7 mouse cellular contexts compared by ENCODE assay signal in the genomic region with DNA sequence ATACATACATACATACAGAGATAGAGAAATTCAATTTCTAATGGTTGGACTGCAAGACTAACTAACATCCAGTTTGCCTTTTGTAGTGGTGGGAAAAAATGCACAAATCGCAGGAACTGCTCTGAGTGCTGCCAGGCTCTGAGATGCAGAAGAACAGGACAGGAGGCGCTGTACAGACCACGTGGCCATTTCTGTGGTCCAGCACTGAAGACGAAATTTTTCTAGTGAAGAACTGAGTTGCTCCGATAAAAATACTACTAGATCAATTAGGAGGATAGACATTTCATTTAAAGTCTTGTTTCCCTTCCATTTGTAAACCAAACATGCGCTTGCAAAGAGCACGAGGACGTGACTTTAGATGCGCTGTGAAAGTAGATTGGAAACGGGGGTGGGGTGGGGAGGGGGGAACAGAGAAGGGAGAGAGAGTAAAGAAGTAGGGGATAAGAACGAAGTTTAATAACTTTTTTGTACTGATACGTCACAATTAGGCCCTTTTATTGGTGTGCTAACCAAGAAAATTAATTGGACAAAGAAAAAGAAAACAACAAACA. TPM values are rescaled to one million over a fixed set of nuclear protein-coding genes. Genes with fewer than 3 reads are reported as not detected.
DNase-seq lines count a peak whose midpoint lies in the region; ATAC-seq lines count a peak whose summit lies in the region.

No protein-coding gene starts in this region.

- H3K27ac ChIP-seq in lung, embryonic 15.5 days, result no peak overlapping the region
- H3K27ac ChIP-seq in forebrain, embryonic 10.5 days, result peak overlapping the region; percentile 82
- H3K27ac ChIP-seq in midbrain, embryonic 16.5 days (ENCODE audit: low read length), result no peak overlapping the region

- 0% methylated on average over 12 of the region's 12 CpGs for WGBS in lung, embryonic 15.5 days
- WGBS in forebrain, embryonic 10.5 days, result 1% methylated on average over 12 of the region's 12 CpGs
- under 1% methylated on average over 12 of the region's 12 CpGs for WGBS in midbrain, embryonic 16.5 days

- ATAC-seq in lung, embryonic 15.5 days (ENCODE audit: borderline replicate concordance, extremely low read depth, low FRiP score, low TSS enrichment), result no peak
- 0 out of 2 replicates have a peak, but pooled peaks have one; percentile 36 for ATAC-seq in midbrain, embryonic 16.5 days

- H3K4me3 ChIP-seq in lung, embryonic 15.5 days, result peak overlapping the region; percentile 61
- H3K4me3 ChIP-seq in forebrain, embryonic 10.5 days, result peak overlapping the region; percentile 63
- peak overlapping the region; percentile 43 for H3K4me3 ChIP-seq in midbrain, embryonic 16.5 days (ENCODE audit: low read depth, low read length)

- peak overlapping the region; percentile 90 for H3K4me2 ChIP-seq in lung, embryonic 15.5 days
- peak overlapping the region; percentile 98 for H3K4me2 ChIP-seq in midbrain, embryonic 16.5 days (ENCODE audit: low read length)

- no peaks in the 10 kb centered on the region for H3K27me3 ChIP-seq in lung, embryonic 15.5 days
- H3K27me3 ChIP-seq in forebrain, embryonic 10.5 days (ENCODE audit: poor library complexity, severe bottlenecking), result no peaks in the 10 kb centered on the region
- no peaks in the 10 kb centered on the region for H3K27me3 ChIP-seq in midbrain, embryonic 16.5 days (ENCODE audit: control insufficient read depth, insufficient read depth, low read depth, low read length)

- DNase-seq in lung, postnatal 4 days, result no peak
- DNase-seq in adrenal gland, postnatal 36 days, result peak; percentile 27 to 45
- no peak for DNase-seq in forebrain, embryonic 10.5 days (ENCODE audit: extremely low spot score, low spot score)
- peak; percentile 28 for DNase-seq in kidney, postnatal 14 days
- DNase-seq in urinary bladder, postnatal 14 days (ENCODE audit: low spot score), result no peak

- 0 out of 2 replicates have a peak overlapping the region, but pooled peaks have one; percentile 24 for H3K9ac ChIP-seq in lung, embryonic 15.5 days
- peak overlapping the region; percentile 13; the same call in 1 of the 2 replicates for H3K9ac ChIP-seq in midbrain, embryonic 16.5 days (ENCODE audit: low read depth, low read length)

- peaks cover 14% of the 10 kb centered on the region for H3K4me1 ChIP-seq in lung, embryonic 15.5 days
- H3K4me1 ChIP-seq in forebrain, embryonic 10.5 days, result peaks cover 36% of the 10 kb centered on the region
- peaks cover 10% of the 10 kb centered on the region for H3K4me1 ChIP-seq in midbrain, embryonic 16.5 days (ENCODE audit: control insufficient read depth, insufficient read depth, low read length)

- H3K36me3 ChIP-seq in lung, embryonic 15.5 days, result no peaks in the 10 kb centered on the region
- no peaks in the 10 kb centered on the region for H3K36me3 ChIP-seq in forebrain, embryonic 10.5 days (replicated peaks)
- H3K36me3 ChIP-seq in midbrain, embryonic 16.5 days (ENCODE audit: control insufficient read depth, insufficient read depth, low read length), result no peaks in the 10 kb centered on the region

- no peaks in the 10 kb centered on the region for H3K9me3 ChIP-seq in lung, embryonic 15.5 days
- H3K9me3 ChIP-seq in forebrain, embryonic 10.5 days, result no peaks in the 10 kb centered on the region
- no peaks in the 10 kb centered on the region for H3K9me3 ChIP-seq in midbrain, embryonic 16.5 days (replicated peaks; ENCODE audit: control insufficient read depth, low read length, poor library complexity, severe bottlenecking)

RNA-seq across cellular contexts. Expression of gene Trim27, which starts 7.6 kb away (rescaled TPM):
- 147 and 148 TPM in 2 replicates for polyA plus RNA-seq in lung, embryonic 15.5 days (2015; fragmentation: Nextera tagmentation; extraction: Ambion mirVana)
- 10 to 100 TPM; 53.3 to 58.8 TPM for total RNA-seq in adrenal gland, postnatal 36 days (2021)
- polyA plus RNA-seq in forebrain, embryonic 10.5 days (2016; fragmentation: Nextera tagmentation; extraction: Ambion mirVana), result 169 and 173 TPM in 2 replicates
- 70.6 and 73.6 TPM in 2 replicates for polyA plus RNA-seq in midbrain, embryonic 16.5 days (2015; fragmentation: Nextera tagmentation; extraction: Ambion mirVana)

RNA-seq across cellular contexts. Expression of gene Olfr1368, which starts 26.0 kb away (rescaled TPM):
- not detected in 2 replicates for polyA plus RNA-seq in lung, embryonic 15.5 days (2015; fragmentation: Nextera tagmentation; extraction: Ambion mirVana)
- not detected for total RNA-seq in adrenal gland, postnatal 36 days (2021)
- polyA plus RNA-seq in forebrain, embryonic 10.5 days (2016; fragmentation: Nextera tagmentation; extraction: Ambion mirVana), result not detected in 2 replicates
- not detected in 2 replicates for polyA plus RNA-seq in midbrain, embryonic 16.5 days (2015; fragmentation: Nextera tagmentation; extraction: Ambion mirVana)

RNA-seq across cellular contexts. Expression of gene Olfr263, which starts 42.2 kb away (rescaled TPM):
- polyA plus RNA-seq in lung, embryonic 15.5 days (2015; fragmentation: Nextera tagmentation; extraction: Ambion mirVana), result not detected in 2 replicates
- not detected for total RNA-seq in adrenal gland, postnatal 36 days (2021)
- polyA plus RNA-seq in forebrain, embryonic 10.5 days (2016; fragmentation: Nextera tagmentation; extraction: Ambion mirVana), result not detected in 2 replicates
- polyA plus RNA-seq in midbrain, embryonic 16.5 days (2015; fragmentation: Nextera tagmentation; extraction: Ambion mirVana), result not detected in 2 replicates

Comparison
In these comparisons a context has a peak if more than half of its experiments do, and no peak if none do; other contexts are left out.
1. DNase-seq: peak in adrenal gland, postnatal 36 days (2 of 2) and kidney, postnatal 14 days (single experiment); none in lung, postnatal 4 days (0 of 2), forebrain, embryonic 10.5 days (single experiment) and urinary bladder, postnatal 14 days (single experiment).
2. Peak in every context shown above with its lines, with median percentiles within 50 percentile points of each other: H3K4me3 ChIP-seq.